Mouse (Mus musculus): ENCODE measurements around the gene Rrp1b.

Gene Rrp1b

GRCm38 (mm10) chr17:32035609-32036508 lies at the start of gene Rrp1b, which contains the start of gene Hsf2bp:
TSS of gene Rrp1b (plus strand) at chr17:32036100.
TSS of gene Hsf2bp (minus strand) at chr17:32036349.
- peak; percentile 88 for DNase-seq (ENCODE audit: low read depth, low spot score)

GRCm38 (mm10) chr17:31986915-31987314 lies 49.0 kb upstream of the Rrp1b start:
- no peak for DNase-seq (ENCODE audit: low read depth, low spot score)

- no peak for DNase-seq (ENCODE audit: low read depth, low spot score)
These were observed 46.9 kb upstream of the Rrp1b start for GRCm38 (mm10) chr17:31989035-31989434.

GRCm38 (mm10) chr17:31992004-31992403 lies 43.9 kb upstream of the Rrp1b start:
- no peak for DNase-seq (ENCODE audit: low read depth, low spot score)

- DNase-seq (ENCODE audit: low read depth, low spot score) = no peak
These were observed 42.5 kb upstream of the Rrp1b start for GRCm38 (mm10) chr17:31993354-31993753.

- DNase-seq (ENCODE audit: low read depth, low spot score) = no peak
These were observed 41.8 kb upstream of the Rrp1b start for GRCm38 (mm10) chr17:31994132-31994531.

- no peak for DNase-seq (ENCODE audit: low read depth, low spot score)
These were observed 40.1 kb upstream of the Rrp1b start for GRCm38 (mm10) chr17:31995784-31996183.

GRCm38 (mm10) chr17:31996331-31996730 lies 39.6 kb upstream of the Rrp1b start:
- DNase-seq (ENCODE audit: low read depth, low spot score) = no peak

- DNase-seq (ENCODE audit: low read depth, low spot score) = no peak
These were observed 37.5 kb upstream of the Rrp1b start for GRCm38 (mm10) chr17:31998351-31998750.

GRCm38 (mm10) chr17:32003251-32003650 lies 32.6 kb upstream of the Rrp1b start:
- DNase-seq (ENCODE audit: low read depth, low spot score) = no peak

GRCm38 (mm10) chr17:32006800-32007199 lies 29.1 kb upstream of the Rrp1b start:
- no peak for DNase-seq (ENCODE audit: low read depth, low spot score)

GRCm38 (mm10) chr17:32011694-32012093 lies 24.2 kb upstream of the Rrp1b start:
- no peak for DNase-seq (ENCODE audit: low read depth, low spot score)

- no peak for DNase-seq (ENCODE audit: low read depth, low spot score)
These were observed 23.6 kb upstream of the Rrp1b start for GRCm38 (mm10) chr17:32012254-32012653.

GRCm38 (mm10) chr17:32013659-32014058 lies 22.2 kb upstream of the Rrp1b start:
- DNase-seq (ENCODE audit: low read depth, low spot score) = no peak

GRCm38 (mm10) chr17:32016481-32016880 lies 19.4 kb upstream of the Rrp1b start:
- DNase-seq (ENCODE audit: low read depth, low spot score) = no peak

GRCm38 (mm10) chr17:32018127-32018894 lies 17.6 kb upstream of the Rrp1b start:
- no peak for DNase-seq (ENCODE audit: low read depth, low spot score)

- no peak for DNase-seq (ENCODE audit: low read depth, low spot score)
These were observed 13.9 kb upstream of the Rrp1b start for GRCm38 (mm10) chr17:32021981-32022380.

GRCm38 (mm10) chr17:32022551-32022950 lies 13.3 kb upstream of the Rrp1b start:
- no peak for DNase-seq (ENCODE audit: low read depth, low spot score)

- DNase-seq (ENCODE audit: low read depth, low spot score) = no peak
These were observed 12.8 kb upstream of the Rrp1b start for GRCm38 (mm10) chr17:32023088-32023487.

GRCm38 (mm10) chr17:32024671-32025073 lies 11.2 kb upstream of the Rrp1b start:
- DNase-seq (ENCODE audit: low read depth, low spot score) = peak; percentile 71

GRCm38 (mm10) chr17:32025386-32025785 lies 10.5 kb upstream of the Rrp1b start:
- DNase-seq (ENCODE audit: low read depth, low spot score) = peak; percentile 75

GRCm38 (mm10) chr17:32027666-32028065 lies 8.2 kb upstream of the Rrp1b start:
- DNase-seq (ENCODE audit: low read depth, low spot score) = peak; percentile 50

GRCm38 (mm10) chr17:32028301-32028700 lies 7.6 kb upstream of the Rrp1b start:
- no peak for DNase-seq (ENCODE audit: low read depth, low spot score)
